Mouse (Mus musculus) urinary bladder, postnatal 36 days (tissue): Measurements from ENCODE around the gene Erc1.

Experiments used
- DNase-seq, 2 experiments: peaks; one replicate each; pipeline ENCODE4 v3.0.0; 2022; ENCODE audit warnings: low spot score in 2 of 2, mixed read lengths in 1 of 2

Erc1 gene

GRCm38 (mm10) chr6:119521482-119521900 lies 326.5 kb downstream of the Erc1 start:
- no peak for DNase-seq
